11 mouse cellular contexts compared by ENCODE assay signal in genomic region chr6:99057113-99057553, GRCm38 (mm10).
DNase-seq lines count a peak whose midpoint lies in the region; ATAC-seq and TF ChIP-seq lines count a peak whose summit lies in the region.
"Had no signal": no experiment of that assay in that cellular context is flagged by ENCODE, and none has a peak within 500 bp of the region (broad histone marks: within the 10 kb centered on the region; RNA-seq: fewer than 3 reads in every experiment).

No protein-coding gene starts in this region.

- H3K4me2 ChIP-seq in heart, embryonic 12.5 days, result no peak overlapping the region
- no peak overlapping the region for H3K4me2 ChIP-seq in lung, embryonic 14.5 days
- no peak overlapping the region for H3K4me2 ChIP-seq in hindbrain, embryonic 13.5 days
- H3K4me2 ChIP-seq: limb, embryonic 12.5 days; midbrain, embryonic 11.5 days had no signal

- no peak for ATAC-seq in heart, embryonic 12.5 days (ENCODE audit: insufficient number of reproducible peaks, low FRiP score)
- no peak for ATAC-seq in lung, embryonic 14.5 days (ENCODE audit: insufficient read depth)
- no peak for ATAC-seq in hindbrain, embryonic 13.5 days (ENCODE audit: low FRiP score)

- no peaks in the 10 kb centered on the region for H3K36me3 ChIP-seq in heart, embryonic 10.5 days
- no peaks in the 10 kb centered on the region for H3K36me3 ChIP-seq in heart, embryonic 12.5 days
- H3K36me3 ChIP-seq in lung, embryonic 14.5 days (ENCODE audit: insufficient read depth), result no peaks in the 10 kb centered on the region
- H3K36me3 ChIP-seq in spleen, adult 2 months (ENCODE audit: control insufficient read depth, insufficient read depth, low read length), result peaks cover 4% of the 10 kb centered on the region
- no peaks in the 10 kb centered on the region for H3K36me3 ChIP-seq in hindbrain, embryonic 13.5 days
- H3K36me3 ChIP-seq: limb, embryonic 12.5 days had no signal

- no peaks in the 10 kb centered on the region for H3K9me3 ChIP-seq in heart, embryonic 10.5 days
- H3K9me3 ChIP-seq in heart, embryonic 12.5 days (replicated peaks), result no peaks in the 10 kb centered on the region
- no peaks in the 10 kb centered on the region for H3K9me3 ChIP-seq in lung, embryonic 14.5 days (ENCODE audit: low read depth, low read length)
- no peaks in the 10 kb centered on the region for H3K9me3 ChIP-seq in hindbrain, embryonic 13.5 days
- H3K9me3 ChIP-seq: limb, embryonic 12.5 days had no signal

- TF ChIP-seq CTCF in lung, embryonic 14.5 days (IDR thresholded peaks at IDR 0.05; ENCODE audit: low read depth), result peak; percentile 17; the same call in 1 of the 2 replicates
- TF ChIP-seq CTCF in spleen, adult 2 months (IDR thresholded peaks at IDR 0.05; ENCODE audit: extremely low read depth, insufficient read depth, insufficient read length, insufficient replicate concordance), result peak; percentile 13; the same call in 1 of the 2 replicates

- H3K4me3 ChIP-seq in heart, embryonic 10.5 days, result no peak overlapping the region
- H3K4me3 ChIP-seq in heart, embryonic 12.5 days, result no peak overlapping the region
- no peak overlapping the region for H3K4me3 ChIP-seq in lung, embryonic 14.5 days (ENCODE audit: low read depth, low read length)
- no peak overlapping the region for H3K4me3 ChIP-seq in spleen, adult 2 months (ENCODE audit: extremely low read depth, insufficient read depth, insufficient read length)
- no peak overlapping the region for H3K4me3 ChIP-seq in hindbrain, embryonic 13.5 days
- H3K4me3 ChIP-seq: limb, embryonic 12.5 days had no signal

- 88% methylated on average over 4 of the region's 4 CpGs for WGBS in heart, embryonic 10.5 days
- WGBS in heart, embryonic 12.5 days, result 86% methylated on average over 4 of the region's 4 CpGs
- WGBS in lung, embryonic 14.5 days, result 84% methylated on average over 4 of the region's 4 CpGs
- 25% methylated on average over 4 of the region's 4 CpGs for WGBS in spleen, adult 2 months
- WGBS in hindbrain, embryonic 13.5 days, result 97% methylated on average over 4 of the region's 4 CpGs

- no peak overlapping the region for H3K9ac ChIP-seq in heart, embryonic 12.5 days
- no peak overlapping the region for H3K9ac ChIP-seq in lung, embryonic 14.5 days
- no peak overlapping the region for H3K9ac ChIP-seq in hindbrain, embryonic 13.5 days
- H3K9ac ChIP-seq: limb, embryonic 12.5 days had no signal

- H3K27ac ChIP-seq in heart, embryonic 10.5 days, result 0 out of 2 replicates have a peak overlapping the region, but pooled peaks have one; percentile 23
- no peak overlapping the region for H3K27ac ChIP-seq in heart, embryonic 12.5 days (ENCODE audit: poor library complexity, severe bottlenecking)
- no peak overlapping the region for H3K27ac ChIP-seq in lung, embryonic 14.5 days (ENCODE audit: low read depth)
- peak overlapping the region; percentile 90 for H3K27ac ChIP-seq in spleen, adult 2 months (ENCODE audit: insufficient read depth, low read length)
- H3K27ac ChIP-seq in hindbrain, embryonic 13.5 days, result no peak overlapping the region
- H3K27ac ChIP-seq: limb, embryonic 12.5 days had no signal

- H3K4me1 ChIP-seq in heart, embryonic 10.5 days, result peaks cover 37% of the 10 kb centered on the region
- peaks cover 31% of the 10 kb centered on the region for H3K4me1 ChIP-seq in heart, embryonic 12.5 days (replicated peaks)
- no peaks in the 10 kb centered on the region for H3K4me1 ChIP-seq in lung, embryonic 14.5 days (ENCODE audit: insufficient read depth)
- H3K4me1 ChIP-seq in spleen, adult 2 months (ENCODE audit: control insufficient read depth, insufficient read depth, insufficient read length), result peaks cover 25% of the 10 kb centered on the region
- H3K4me1 ChIP-seq in hindbrain, embryonic 13.5 days (replicated peaks), result no peaks in the 10 kb centered on the region
- H3K4me1 ChIP-seq: limb, embryonic 12.5 days had no signal

- no peaks in the 10 kb centered on the region for H3K27me3 ChIP-seq in heart, embryonic 10.5 days (ENCODE audit: insufficient read depth, poor library complexity, severe bottlenecking)
- no peaks in the 10 kb centered on the region for H3K27me3 ChIP-seq in heart, embryonic 12.5 days (replicated peaks)
- no peaks in the 10 kb centered on the region for H3K27me3 ChIP-seq in lung, embryonic 14.5 days (ENCODE audit: insufficient read depth, low read length)
- H3K27me3 ChIP-seq in spleen, adult 2 months (ENCODE audit: control insufficient read depth, insufficient read depth, low read length), result no peaks in the 10 kb centered on the region
- no peaks in the 10 kb centered on the region for H3K27me3 ChIP-seq in hindbrain, embryonic 13.5 days
- H3K27me3 ChIP-seq: limb, embryonic 12.5 days had no signal

- no peak for DNase-seq in heart, embryonic 10.5 days (ENCODE audit: low spot score)
- peak; percentile 13 to 21 for DNase-seq in CD8-positive naive resting alpha-beta T cell, adult 2 months (ENCODE audit: low read depth in 2 of 2, low spot score in 2 of 2)
- DNase-seq in lung, embryonic 14.5 days, result no peak
- DNase-seq in spleen, adult 2 months (ENCODE audit: low read depth in 1 of 2, low spot score in 2 of 2), result peak; percentile 61 to 87
- no peak for DNase-seq in adipocyte (ENCODE audit: low spot score)
- DNase-seq in urinary bladder, postnatal 25 days (ENCODE audit: low spot score), result no peak
- DNase-seq: heart, postnatal 36 days had no signal

- 0 out of 2 replicates have a peak, but pooled peaks have one; percentile 17 for TF ChIP-seq POLR2A in spleen, adult 2 months (IDR thresholded peaks at IDR 0.05; ENCODE audit: low read depth, low read length)

Comparison
In these comparisons a context has a peak if more than half of its experiments do, and no peak if none do; other contexts are left out.
1. H3K27ac ChIP-seq: peak in heart, embryonic 10.5 days (single experiment) and spleen, adult 2 months (single experiment); none in heart, embryonic 12.5 days (single experiment), lung, embryonic 14.5 days (single experiment) and hindbrain, embryonic 13.5 days (single experiment).
2. DNase-seq: peak in CD8-positive naive resting alpha-beta T cell, adult 2 months (2 of 2) and spleen, adult 2 months (2 of 2); none in heart, embryonic 10.5 days (single experiment), lung, embryonic 14.5 days (single experiment), adipocyte (single experiment) and urinary bladder, postnatal 25 days (single experiment).